Mouse (Mus musculus) limb, embryonic 12.5 days (tissue): ENCODE data around the gene Tbxas1. TPM values are rescaled to one million over a fixed set of nuclear protein-coding genes. Genes with fewer than 3 reads are reported as not detected.

Experiments used
- ATAC-seq: fragments of 200-750 bp; cut with Nextera tagmentation; 2 replicates; pipeline ENCODE4 v1.8.0; 2017; ENCODE audit warnings: low read depth, moderate TSS enrichment; ENCODE audit not compliant: insufficient number of reproducible peaks, insufficient read depth, low FRiP score, low TSS enrichment
- H3K27ac ChIP-seq: fragments of 300-500 bp; sonication (generic); 2 replicates; pipeline ENCODE4 v1.5.1; 2016; ENCODE audit warnings: mild to moderate bottlenecking, moderate library complexity
- H3K27me3 ChIP-seq: fragments of 300-500 bp; sonication (generic); 2 replicates; pipeline ENCODE4 v1.6.1; 2016; ENCODE audit warnings: mild to moderate bottlenecking, moderate library complexity
- H3K36me3 ChIP-seq: fragments of 300-500 bp; sonication (generic); 2 replicates; pipeline ENCODE4 v1.6.1; 2016; ENCODE audit warnings: mild to moderate bottlenecking, moderate library complexity
- H3K4me1 ChIP-seq: fragments of 300-500 bp; sonication (generic); replicated peaks from 2 replicates; pipeline ENCODE4 v1.6.1; 2016
- H3K4me2 ChIP-seq: fragments of 300-500 bp; sonication (generic); 2 replicates; pipeline ENCODE4 v1.6.1; 2016; ENCODE audit warnings: mild to moderate bottlenecking, moderate library complexity
- H3K4me3 ChIP-seq: fragments of 300-500 bp; sonication (generic); replicated peaks from 2 replicates; pipeline ENCODE4 v1.5.1; 2016; ENCODE audit warnings: mild to moderate bottlenecking
- H3K9ac ChIP-seq: fragments of 300-500 bp; sonication (generic); replicated peaks from 2 replicates; pipeline ENCODE4 v1.6.1; 2016; ENCODE audit warnings: mild to moderate bottlenecking, moderate library complexity
- H3K9me3 ChIP-seq: fragments of 300-500 bp; sonication (generic); 2 replicates; pipeline ENCODE4 v1.6.1; 2016; ENCODE audit warnings: mild to moderate bottlenecking, moderate library complexity
- WGBS: fragments of 180-500 bp; shearing (Covaris S2); methylation state at CpG from one replicate; pipeline ENCODE4 v1.1.7; 2016; 5-methylcytosine and 5-hydroxymethylcytosine counted together
- polyA plus RNA-seq: library from polyadenylated mRNA; unstranded; fragments of >200 nt; fragmentation: Nextera tagmentation; extraction: Ambion mirVana; gene quantifications from 2 replicates; pipeline ENCODE4 v1.2.1, GENCODE M21; 2016

Tbxas1 gene
- polyA plus RNA-seq, 1 experiment from 2014 or later, result 1.1 TPM

DNA sequence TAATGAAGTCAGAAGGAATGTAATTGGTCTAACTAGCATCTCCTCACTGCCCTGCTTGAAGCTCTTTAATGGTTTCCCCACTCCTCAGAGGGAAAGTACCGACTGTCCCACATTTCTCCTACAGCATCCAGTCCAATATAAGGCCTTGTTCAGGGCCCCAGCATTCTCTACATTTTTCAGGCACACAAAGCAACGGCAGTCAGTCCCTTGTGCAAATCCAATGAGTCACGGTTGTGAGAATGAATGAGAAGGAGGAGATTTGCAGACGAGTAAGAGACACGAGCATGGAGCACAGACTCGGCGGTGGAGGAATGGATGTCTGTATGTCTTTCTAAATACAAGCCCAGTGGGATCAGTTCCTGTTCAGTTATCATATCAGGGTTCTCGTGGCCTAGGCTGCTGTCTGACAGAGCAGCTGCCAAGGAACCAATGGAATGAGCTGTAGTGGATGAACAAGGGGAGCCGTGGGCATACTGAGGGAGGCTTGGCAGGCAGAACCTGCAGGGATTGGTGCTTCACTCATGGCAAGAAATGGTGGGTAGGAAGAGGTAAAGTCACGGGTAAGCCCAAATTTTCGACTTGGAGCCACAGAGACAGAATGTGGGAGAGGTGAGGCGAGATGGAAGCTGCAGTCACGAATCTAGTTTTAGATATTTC is 38.3 kb downstream of the Tbxas1 start:
- ATAC-seq, result no peak
- 81% methylated on average over 13 of the region's 13 CpGs for WGBS
- H3K4me1 ChIP-seq, result peaks cover 6% of the 10 kb centered on the region
- H3K27me3 ChIP-seq, result peaks cover 2% of the 10 kb centered on the region; the same call in 1 of the 2 replicates
- no peaks in the 10 kb centered on the region for H3K36me3 ChIP-seq
- no peak overlapping the region for H3K4me2 ChIP-seq
- H3K27ac ChIP-seq, result no peak overlapping the region
- no peaks in the 10 kb centered on the region for H3K9me3 ChIP-seq
- no peak overlapping the region for H3K9ac ChIP-seq
- H3K4me3 ChIP-seq, result no peak overlapping the region

DNA sequence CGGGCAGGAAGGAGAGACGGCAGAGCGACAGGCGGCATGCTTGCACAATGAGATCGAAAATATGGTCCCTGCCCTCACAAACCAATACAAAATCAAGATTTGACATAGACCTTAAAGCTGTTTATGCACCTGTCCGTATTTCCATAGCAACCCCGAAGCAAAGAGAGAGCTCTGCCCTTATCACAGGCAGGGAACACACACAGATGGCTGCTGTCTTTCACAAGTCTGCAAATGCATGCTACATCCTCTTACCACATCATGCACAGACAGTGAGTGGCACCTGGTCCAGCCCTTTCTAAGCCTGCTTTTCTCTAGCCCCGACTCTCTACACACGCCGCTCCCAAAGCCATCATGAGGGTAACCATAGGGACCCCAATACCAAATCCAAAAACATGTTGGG is 39.0 kb downstream of the Tbxas1 start:
- H3K4me2 ChIP-seq, result no peak overlapping the region
- no peaks in the 10 kb centered on the region for H3K9me3 ChIP-seq
- H3K9ac ChIP-seq, result no peak overlapping the region
- no peak for ATAC-seq
- peaks cover 6% of the 10 kb centered on the region for H3K4me1 ChIP-seq
- WGBS, result 89% methylated on average over 10 of the region's 10 CpGs
- H3K27me3 ChIP-seq, result peaks cover 2% of the 10 kb centered on the region; the same call in 1 of the 2 replicates
- H3K36me3 ChIP-seq, result no peaks in the 10 kb centered on the region
- H3K4me3 ChIP-seq, result no peak overlapping the region
- no peak overlapping the region for H3K27ac ChIP-seq

DNA sequence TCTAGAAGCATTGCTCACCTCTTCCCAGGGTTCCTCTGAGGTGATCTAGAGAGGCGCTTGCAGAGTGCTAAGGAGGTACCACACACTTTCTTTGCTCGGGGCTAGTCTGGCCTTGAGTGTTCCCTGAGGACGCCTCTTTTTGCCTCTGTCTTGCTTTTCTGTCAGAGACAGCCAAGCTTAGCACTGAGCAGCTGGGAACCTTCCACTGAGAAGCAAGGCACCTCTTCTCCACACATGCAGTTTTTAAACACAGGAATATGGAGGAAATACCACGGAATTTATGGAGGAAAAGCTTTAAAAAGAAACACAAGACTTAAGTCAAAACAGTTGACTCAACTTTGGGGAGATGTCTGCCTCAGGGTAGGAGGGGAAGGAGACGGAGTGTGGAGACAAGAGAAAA is 40.6 kb downstream of the Tbxas1 start:
- H3K9ac ChIP-seq, result no peak overlapping the region
- WGBS, result 65% methylated on average over 5 of the region's 5 CpGs
- H3K4me1 ChIP-seq, result peaks cover 6% of the 10 kb centered on the region
- no peak overlapping the region for H3K4me3 ChIP-seq
- H3K9me3 ChIP-seq, result no peaks in the 10 kb centered on the region
- H3K36me3 ChIP-seq, result no peaks in the 10 kb centered on the region
- H3K27ac ChIP-seq, result no peak overlapping the region
- H3K4me2 ChIP-seq, result no peak overlapping the region
- ATAC-seq, result no peak
- peaks cover 2% of the 10 kb centered on the region; the same call in 1 of the 2 replicates for H3K27me3 ChIP-seq

DNA sequence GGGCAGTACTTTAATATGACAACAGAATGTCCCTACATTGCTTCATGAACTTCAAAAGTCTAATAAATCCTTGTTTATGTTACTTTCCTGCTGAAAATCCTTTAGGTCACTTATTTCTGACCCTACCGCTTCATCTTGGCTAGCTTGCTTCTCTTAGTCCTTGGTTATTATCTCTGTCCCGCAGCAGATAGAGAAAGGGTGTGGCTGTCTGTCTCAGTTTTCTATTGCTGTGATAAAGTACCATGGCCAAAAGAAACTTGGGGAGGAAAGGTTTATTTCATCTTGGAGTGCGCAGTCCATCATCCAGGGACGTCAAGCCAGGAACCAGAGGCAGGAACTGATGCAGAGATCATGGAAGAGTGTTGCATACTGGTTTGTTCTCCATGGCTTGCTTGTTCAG is 41.4 kb downstream of the Tbxas1 start:
- Histone ChIP-seq H3K36me3 (no peaks in the 10 kb centered on the region), H3K9me3 (no peaks in the 10 kb centered on the region), H3K4me3 (no peak overlapping the region), H3K9ac (no peak overlapping the region), H3K4me1 (peaks cover 6% of the 10 kb centered on the region), H3K4me2 (no peak overlapping the region), H3K27ac (no peak overlapping the region), H3K27me3 (peaks cover 2% of the 10 kb centered on the region; the same call in 1 of the 2 replicates)
- no peak for ATAC-seq
- WGBS, result 90% methylated on average over 4 of the region's 4 CpGs

DNA sequence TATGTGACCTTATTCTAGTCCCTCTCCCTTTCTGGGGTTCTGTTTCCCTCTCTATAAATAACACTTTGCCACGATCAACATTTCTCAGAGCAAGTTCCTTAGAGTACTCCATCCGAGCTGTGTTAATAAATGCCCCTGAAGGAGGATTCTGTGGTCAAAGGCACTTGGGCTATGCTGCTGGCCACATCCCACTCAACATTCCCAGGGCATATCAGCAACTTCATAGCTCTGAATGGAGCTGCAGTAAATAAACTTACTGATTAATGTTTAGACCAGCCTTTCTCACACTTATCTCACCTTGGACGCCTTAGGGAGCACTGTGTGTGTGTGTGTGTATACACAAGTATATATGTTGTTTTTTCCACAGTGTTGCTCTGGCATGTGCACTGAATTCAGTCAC is 42.2 kb downstream of the Tbxas1 start:
- peaks cover 6% of the 10 kb centered on the region for H3K4me1 ChIP-seq
- no peak overlapping the region for H3K9ac ChIP-seq
- no peak for ATAC-seq
- H3K36me3 ChIP-seq, result no peaks in the 10 kb centered on the region
- no peaks in the 10 kb centered on the region for H3K9me3 ChIP-seq
- H3K4me2 ChIP-seq, result no peak overlapping the region
- no peak overlapping the region for H3K4me3 ChIP-seq
- H3K27me3 ChIP-seq, result peaks cover 2% of the 10 kb centered on the region; the same call in 1 of the 2 replicates
- no peak overlapping the region for H3K27ac ChIP-seq
- 77% methylated on average over 3 of the region's 3 CpGs for WGBS

DNA sequence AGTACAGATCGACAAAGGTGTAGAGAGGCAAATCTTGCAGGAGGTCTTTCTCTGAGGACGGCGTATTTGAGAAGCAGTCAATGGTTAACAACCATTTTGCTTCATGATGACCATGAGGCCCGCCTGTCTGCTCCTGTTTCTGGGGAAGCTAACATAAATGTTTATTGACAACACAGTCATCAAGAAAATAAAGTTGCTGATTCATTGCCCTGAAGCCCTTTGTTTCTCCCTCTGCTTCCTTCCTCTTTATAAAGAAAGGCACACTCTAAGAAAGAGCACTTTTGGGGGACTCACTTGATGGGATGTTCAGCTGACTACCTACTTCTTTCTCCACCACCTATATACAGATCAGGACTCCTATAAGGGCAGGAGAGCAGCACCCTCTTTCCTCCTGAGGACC is 43.5 kb downstream of the Tbxas1 start:
- H3K27ac ChIP-seq, result no peak overlapping the region
- no peaks in the 10 kb centered on the region for H3K36me3 ChIP-seq
- H3K4me3 ChIP-seq, result no peak overlapping the region
- no peak for ATAC-seq
- H3K9ac ChIP-seq, result no peak overlapping the region
- H3K9me3 ChIP-seq, result no peaks in the 10 kb centered on the region
- peaks cover 2% of the 10 kb centered on the region; the same call in 1 of the 2 replicates for H3K27me3 ChIP-seq
- H3K4me1 ChIP-seq, result peaks cover 6% of the 10 kb centered on the region
- WGBS, result 87% methylated on average over 4 of the region's 4 CpGs
- H3K4me2 ChIP-seq, result no peak overlapping the region

DNA sequence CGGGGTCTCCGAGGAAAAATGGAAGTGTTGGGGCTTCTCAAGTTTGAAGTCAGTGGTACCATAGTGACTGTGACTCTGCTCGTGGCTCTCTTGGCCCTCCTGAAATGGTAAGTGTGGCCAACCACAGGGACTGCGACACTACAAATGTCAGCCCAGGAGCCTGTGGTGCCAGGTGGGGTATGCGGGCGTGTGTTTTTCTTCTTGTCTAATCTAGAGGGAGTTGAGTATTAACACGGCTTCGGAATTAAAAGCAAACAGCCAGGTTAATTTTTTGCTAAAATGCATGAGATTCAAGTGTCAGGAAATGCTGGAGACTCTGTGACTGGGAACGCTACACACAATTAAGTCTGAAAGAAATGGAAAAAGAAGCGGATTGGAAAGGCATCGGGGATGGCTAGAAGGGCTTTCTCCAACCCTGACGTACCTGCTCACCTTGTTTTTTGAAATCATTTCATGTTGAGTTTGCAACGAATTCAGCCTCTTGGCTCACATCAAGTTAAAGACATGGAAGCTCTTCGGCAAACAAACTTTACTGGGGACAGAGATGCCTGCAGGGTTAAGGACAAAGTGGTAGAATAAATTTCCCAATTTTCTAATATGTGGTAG is 44.0 kb downstream of the Tbxas1 start:
- no peak for ATAC-seq
- H3K36me3 ChIP-seq, result no peaks in the 10 kb centered on the region
- no peak overlapping the region for H3K9ac ChIP-seq
- H3K4me1 ChIP-seq, result peaks cover 6% of the 10 kb centered on the region
- no peaks in the 10 kb centered on the region; the same call in 1 of the 2 replicates for H3K27me3 ChIP-seq
- H3K4me2 ChIP-seq, result no peak overlapping the region
- no peaks in the 10 kb centered on the region for H3K9me3 ChIP-seq
- 89% methylated on average over 14 of the region's 14 CpGs for WGBS
- H3K4me3 ChIP-seq, result no peak overlapping the region
- H3K27ac ChIP-seq, result no peak overlapping the region

DNA sequence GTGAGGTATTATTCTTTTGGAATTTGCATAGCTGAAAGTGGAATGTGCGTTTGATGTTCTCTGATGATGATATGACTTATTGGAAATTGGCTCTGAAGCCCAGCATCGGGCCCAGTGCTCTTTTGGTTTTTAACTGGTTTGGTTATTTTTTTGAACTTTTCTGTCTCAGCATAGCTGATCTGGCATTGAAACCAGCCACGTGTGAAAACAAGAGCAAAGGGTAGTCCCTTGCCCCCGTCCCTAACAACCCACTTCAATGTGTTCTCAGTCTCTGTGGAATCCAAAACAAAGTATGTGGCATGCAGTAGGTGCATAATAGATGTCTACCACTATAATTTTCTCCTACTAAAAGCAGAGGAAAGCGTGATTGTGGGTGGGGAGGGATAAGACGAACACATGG is 44.9 kb downstream of the Tbxas1 start:
- H3K4me3 ChIP-seq, result no peak overlapping the region

DNA sequence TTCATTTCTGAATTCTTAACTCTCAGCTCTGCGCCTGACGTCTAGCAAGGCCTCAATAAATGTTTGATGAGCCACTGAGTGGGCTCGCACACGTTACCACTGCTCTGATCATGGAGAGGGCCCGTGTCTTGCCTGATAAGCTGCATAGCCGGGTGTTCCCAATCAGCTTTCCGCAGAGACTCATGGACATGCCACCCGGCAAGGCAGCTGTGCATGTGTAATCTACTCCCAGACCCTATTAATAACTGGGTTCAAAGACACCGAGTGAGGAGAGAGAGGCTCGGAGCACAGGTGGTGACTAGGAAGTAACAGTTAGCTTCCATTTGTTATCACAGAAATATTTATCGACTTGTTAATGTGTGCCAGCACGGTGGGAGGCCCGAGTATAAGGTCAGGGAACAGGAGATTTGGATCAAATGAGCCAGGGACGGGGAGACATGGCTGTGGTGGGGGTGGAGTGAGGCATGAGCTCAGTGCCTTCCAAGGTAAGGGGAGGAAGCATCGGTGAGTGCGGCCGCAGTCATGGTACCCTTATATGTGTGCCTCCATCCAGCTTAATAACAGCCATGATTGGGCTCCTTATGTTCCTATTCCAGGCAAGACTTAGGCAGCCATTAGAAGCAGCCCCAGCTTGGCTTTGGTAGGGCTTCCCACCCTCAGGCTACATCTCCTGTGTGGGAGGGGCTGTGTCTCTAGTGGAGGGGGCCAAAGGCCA is 46.0 kb downstream of the Tbxas1 start:
- H3K9ac ChIP-seq, result no peak overlapping the region

More for the DNA sequence above, 44.9 kb downstream of the Tbxas1 start:
- Histone ChIP-seq H3K4me1 (peaks cover 6% of the 10 kb centered on the region), H3K27me3 (no peaks in the 10 kb centered on the region), H3K27ac (no peak overlapping the region), H3K4me2 (no peak overlapping the region), H3K9ac (no peak overlapping the region), H3K9me3 (no peaks in the 10 kb centered on the region), H3K36me3 (no peaks in the 10 kb centered on the region)
- no peak for ATAC-seq
- WGBS, result 85% methylated on average over 6 of the region's 6 CpGs

DNA sequence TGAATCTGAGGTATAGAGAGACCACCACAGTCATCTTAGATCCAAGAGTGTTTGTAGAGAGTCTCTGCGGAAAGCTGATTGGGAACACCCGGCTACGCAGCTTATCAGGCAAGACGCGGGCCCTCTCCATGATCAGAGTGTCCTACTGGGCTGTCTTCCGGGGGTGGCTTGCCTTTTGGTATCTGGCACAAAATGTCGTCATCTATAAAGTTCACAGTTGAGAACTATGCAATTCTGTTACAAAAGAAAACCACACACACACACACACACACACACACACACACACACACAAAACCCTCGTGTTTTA is 46.6 kb downstream of the Tbxas1 start:
- peaks cover 7% of the 10 kb centered on the region; the same call in 1 of the 2 replicates for H3K4me1 ChIP-seq
- H3K4me3 ChIP-seq, result no peak overlapping the region
- no peaks in the 10 kb centered on the region for H3K27me3 ChIP-seq
- WGBS, result 88% methylated on average over 8 of the region's 8 CpGs
- no peak overlapping the region for H3K27ac ChIP-seq
- ATAC-seq, result no peak
- H3K9me3 ChIP-seq, result no peaks in the 10 kb centered on the region
- H3K36me3 ChIP-seq, result no peaks in the 10 kb centered on the region
- no peak overlapping the region for H3K4me2 ChIP-seq
- H3K9ac ChIP-seq, result no peak overlapping the region

More for the DNA sequence above, 46.0 kb downstream of the Tbxas1 start:
- no peak for ATAC-seq
- Histone ChIP-seq H3K36me3 (no peaks in the 10 kb centered on the region), H3K9me3 (no peaks in the 10 kb centered on the region), H3K4me3 (no peak overlapping the region), H3K27me3 (no peaks in the 10 kb centered on the region), H3K4me1 (peaks cover 2% of the 10 kb centered on the region; the same call in 1 of the 2 replicates), H3K27ac (no peak overlapping the region), H3K4me2 (no peak overlapping the region)
- 76% methylated on average over 17 of the region's 17 CpGs for WGBS

DNA sequence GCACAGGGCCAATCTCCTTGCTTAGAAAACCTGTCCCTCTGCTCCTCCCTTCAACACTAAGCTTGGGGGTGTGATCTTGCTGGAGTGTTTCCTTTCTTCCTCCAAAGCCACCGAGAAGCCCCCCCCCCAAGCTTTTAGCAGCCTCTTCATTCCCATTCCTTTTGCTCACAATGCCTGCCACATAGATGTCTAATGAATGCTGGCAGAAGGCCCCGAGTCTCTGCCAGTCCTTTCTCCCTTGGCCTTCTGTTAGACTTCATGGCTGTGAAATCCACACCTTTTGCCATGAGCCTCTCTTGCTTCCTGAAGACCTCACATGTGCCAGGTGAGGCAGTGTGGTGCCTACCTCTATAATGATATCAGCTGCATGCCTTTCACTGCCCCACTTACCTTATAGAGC is 47.3 kb downstream of the Tbxas1 start:
- Histone ChIP-seq H3K36me3 (no peaks in the 10 kb centered on the region), H3K4me3 (no peak overlapping the region), H3K9me3 (no peaks in the 10 kb centered on the region), H3K4me2 (no peak overlapping the region), H3K27ac (no peak overlapping the region), H3K4me1 (peaks cover 14% of the 10 kb centered on the region), H3K9ac (no peak overlapping the region), H3K27me3 (no peaks in the 10 kb centered on the region)
- ATAC-seq, result no peak
- 54% methylated on average over 2 of the region's 2 CpGs for WGBS
